Mouse (Mus musculus): ENCODE data around the gene Dnajb7. TPM values are rescaled to one million over a fixed set of nuclear protein-coding genes. Genes with fewer than 3 reads are reported as not detected.
"Not testable (repeated sequence)": the region's sequence is repeated elsewhere in the genome, so short reads cannot be mapped to it uniquely, and the experiment has no call there.

The Dnajb7 gene
- not detected for total RNA-seq (2021)
- long read RNA-seq, experiment 1, result 0 reads
- long read RNA-seq, experiment 2, result 0 reads

DNA sequence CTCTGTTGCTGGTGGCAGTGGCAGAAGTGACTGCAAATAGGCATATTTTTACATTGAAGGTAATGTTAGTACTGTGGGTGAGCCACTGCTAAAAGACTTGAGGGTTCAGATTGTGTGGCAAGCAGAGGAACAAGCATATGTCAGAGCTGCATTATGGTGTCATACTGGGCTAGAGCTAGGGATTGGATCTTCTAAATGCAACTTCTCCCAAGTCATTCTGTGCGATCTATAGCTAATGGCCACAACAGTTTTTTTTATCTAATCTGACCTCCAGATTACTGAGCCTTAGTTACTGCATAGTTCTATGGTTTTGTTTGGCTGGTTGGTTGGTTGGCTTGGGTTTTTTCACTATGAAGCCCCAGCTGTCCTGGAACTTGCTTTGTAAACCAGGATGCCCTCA lies at the start of gene Dnajb7:
Gene Dnajb7 (minus strand): TSS at position 101 of the 400 bp plus-strand sequence.
- intact Hi-C loops (cut with DNase I), result no loop called here
- DNase-seq, result no peak

GRCm38 (mm10) chr15:81448463-81448862 lies 40.4 kb upstream of the Dnajb7 start:
- intact Hi-C loops (cut with DNase I), result loop anchor here (5.0 kb wide), 2 partner anchors 159 to 224 kb away; no protein-coding TSS in a partner anchor

GRCm38 (mm10) chr15:81439236-81439635 lies 31.1 kb upstream of the Dnajb7 start:
- DNase-seq, result no peak
- intact Hi-C loops (cut with DNase I), result no loop called here

More at GRCm38 (mm10) chr15:81448463-81448862, 40.4 kb upstream of the Dnajb7 start:
- DNase-seq, result peak in 1 of 2 experiments; percentile 7

DNA sequence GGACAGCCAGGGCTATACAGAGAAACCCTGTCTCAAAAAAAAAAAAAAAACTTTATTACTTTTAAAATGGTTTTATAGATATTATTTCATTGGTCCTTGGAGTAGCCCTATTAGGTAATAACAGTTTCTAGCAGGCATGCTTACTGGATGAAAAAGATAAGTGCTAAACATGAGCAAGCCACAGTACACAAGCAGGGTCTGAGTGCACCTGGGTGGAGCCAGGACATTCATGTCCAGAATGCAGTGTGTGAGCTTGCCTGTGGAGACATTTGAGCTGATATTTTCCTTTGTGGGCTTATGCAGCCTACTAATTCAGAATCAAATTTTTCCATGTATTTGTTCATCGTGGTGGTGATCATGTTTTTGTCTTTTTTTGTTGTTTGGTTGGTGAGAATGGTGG lies 30.2 kb upstream of the Dnajb7 start:
- intact Hi-C loops (cut with DNase I), result no loop called here

GRCm38 (mm10) chr15:81431195-81431594 lies 23.1 kb upstream of the Dnajb7 start:
- intact Hi-C loops (cut with DNase I), result no loop called here

More for the DNA sequence above, 30.2 kb upstream of the Dnajb7 start:
- no peak for DNase-seq

GRCm38 (mm10) chr15:81427947-81428346 lies 19.8 kb upstream of the Dnajb7 start:
- intact Hi-C loops (cut with DNase I), result no loop called here
- no peak for DNase-seq

More at GRCm38 (mm10) chr15:81431195-81431594, 23.1 kb upstream of the Dnajb7 start:
- DNase-seq, result no peak

DNA sequence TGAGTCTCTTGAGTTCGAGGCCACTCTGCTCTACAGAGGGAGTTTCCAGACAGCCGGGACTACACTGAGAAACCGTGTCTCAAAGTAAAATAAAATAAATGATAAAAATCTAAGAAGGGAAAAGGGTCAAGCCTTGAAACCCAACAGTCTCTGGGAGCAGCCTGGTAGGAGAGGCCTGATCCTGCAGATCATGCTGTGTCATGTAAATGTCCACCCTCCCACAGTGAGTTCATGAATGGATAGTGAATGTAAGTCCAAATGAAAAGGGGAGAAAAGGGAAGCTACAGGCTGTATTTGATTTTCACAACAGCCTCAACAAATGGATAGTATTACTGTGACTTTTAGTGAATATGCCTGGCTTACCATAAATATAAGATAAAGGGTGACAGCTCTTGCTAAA lies 17.2 kb upstream of the Dnajb7 start:
- DNase-seq, result no peak
- intact Hi-C loops (cut with DNase I), result no loop called here

DNA sequence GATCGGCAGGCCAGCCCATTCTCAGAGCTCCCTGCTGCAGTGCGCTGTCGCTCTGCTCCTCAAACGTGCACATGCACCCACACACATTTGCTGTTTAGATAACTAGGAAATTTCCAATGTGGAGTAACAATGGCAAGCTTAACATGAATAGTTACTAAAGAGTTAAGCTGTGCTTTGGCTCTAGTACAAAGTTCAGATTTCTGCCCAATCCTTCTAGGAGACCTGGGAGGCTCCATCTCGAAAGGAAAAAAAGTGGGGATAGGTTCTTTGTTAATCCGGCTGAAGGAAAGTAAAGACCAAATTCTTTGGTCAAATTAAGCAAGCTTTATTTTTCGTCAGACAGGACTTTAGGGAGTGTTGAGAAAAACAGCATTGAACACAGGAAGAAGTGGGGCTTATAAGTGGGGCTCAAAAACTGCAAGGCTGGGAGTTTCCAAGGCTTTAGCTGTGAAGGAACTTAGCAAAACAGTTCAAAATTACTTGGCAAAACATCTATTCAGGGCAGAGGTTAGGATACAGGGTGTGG lies 14.1 kb upstream of the Dnajb7 start:
- intact Hi-C loops (cut with DNase I), result no loop called here

DNA sequence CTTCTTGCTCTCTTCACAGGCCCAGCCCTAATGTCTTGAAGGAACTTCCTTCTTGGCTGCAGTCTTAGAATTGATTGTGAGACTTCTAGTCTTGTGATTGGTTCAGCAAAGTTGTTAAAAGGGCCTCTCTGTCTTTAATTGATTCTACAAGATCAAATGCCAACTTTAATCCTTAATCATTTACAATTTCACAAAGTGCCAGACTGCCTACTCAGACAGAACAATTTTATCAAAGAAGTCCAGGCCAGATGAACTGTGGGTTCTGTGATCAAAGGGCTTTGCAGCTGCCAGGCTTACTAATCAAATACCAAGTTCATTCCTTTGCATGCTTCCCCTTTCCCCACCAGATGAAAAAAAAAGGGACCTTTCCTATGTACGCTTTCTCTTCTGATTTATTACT lies 13.4 kb upstream of the Dnajb7 start:
- no peak for DNase-seq
- intact Hi-C loops (cut with DNase I), result no loop called here

More for the DNA sequence above, 14.1 kb upstream of the Dnajb7 start:
- DNase-seq, result no peak

DNA sequence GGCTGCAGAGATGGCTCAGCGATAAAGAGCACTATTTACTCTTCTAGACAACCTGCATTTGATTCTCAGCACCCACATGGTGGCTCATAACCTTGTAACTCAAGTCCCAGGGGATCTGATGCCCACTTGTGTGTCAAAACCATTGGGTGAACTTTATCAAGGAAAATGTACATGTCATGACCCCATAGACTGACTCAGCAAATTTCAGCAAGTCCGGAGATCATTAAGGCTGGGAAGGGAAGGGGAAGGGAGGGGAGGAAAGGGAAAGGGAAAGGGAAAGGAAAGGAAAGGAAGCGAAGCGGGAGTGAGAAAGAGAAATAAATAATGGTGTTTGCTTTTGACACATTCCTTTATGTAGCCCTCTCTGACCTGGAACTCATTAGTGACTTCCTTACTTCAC lies 10.0 kb upstream of the Dnajb7 start:
- intact Hi-C loops (cut with DNase I), result no loop called here

DNA sequence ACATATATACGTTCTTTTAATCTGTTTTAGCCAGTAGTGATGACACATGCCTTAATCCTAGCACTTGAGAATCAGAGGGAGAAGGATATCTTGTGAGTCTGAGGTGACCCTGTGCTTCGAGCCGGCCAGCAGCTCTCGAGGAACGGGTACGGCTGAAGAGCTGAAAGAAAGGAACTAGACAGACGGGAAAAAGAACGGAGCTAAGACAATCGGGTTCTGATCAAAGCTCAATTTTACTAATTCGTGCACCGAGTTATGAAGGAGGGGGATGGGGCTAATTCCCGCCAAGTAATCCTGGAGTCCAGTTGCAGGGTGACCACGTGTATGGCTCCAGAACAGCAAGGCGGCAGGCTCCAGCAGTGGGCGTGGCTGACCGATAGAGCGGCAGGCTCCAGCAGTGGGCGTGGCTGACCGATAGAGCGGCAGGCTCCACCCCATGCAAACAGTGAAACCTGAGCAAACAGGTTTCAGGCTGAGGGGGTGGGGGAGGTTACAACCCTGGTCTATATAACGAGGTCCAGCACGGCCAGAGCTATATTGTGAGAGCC lies 8.7 kb upstream of the Dnajb7 start:
- peak; percentile 43 to 44 for DNase-seq

More for the DNA sequence above, 10.0 kb upstream of the Dnajb7 start:
- DNase-seq, result no peak

GRCm38 (mm10) chr15:81405008-81405407 lies 3.1 kb downstream of the Dnajb7 start:
- intact Hi-C loops (cut with DNase I), result no loop called here
- DNase-seq, result no peak

More for the DNA sequence above, 8.7 kb upstream of the Dnajb7 start:
- intact Hi-C loops (cut with DNase I), result not testable (repeated sequence)

DNA sequence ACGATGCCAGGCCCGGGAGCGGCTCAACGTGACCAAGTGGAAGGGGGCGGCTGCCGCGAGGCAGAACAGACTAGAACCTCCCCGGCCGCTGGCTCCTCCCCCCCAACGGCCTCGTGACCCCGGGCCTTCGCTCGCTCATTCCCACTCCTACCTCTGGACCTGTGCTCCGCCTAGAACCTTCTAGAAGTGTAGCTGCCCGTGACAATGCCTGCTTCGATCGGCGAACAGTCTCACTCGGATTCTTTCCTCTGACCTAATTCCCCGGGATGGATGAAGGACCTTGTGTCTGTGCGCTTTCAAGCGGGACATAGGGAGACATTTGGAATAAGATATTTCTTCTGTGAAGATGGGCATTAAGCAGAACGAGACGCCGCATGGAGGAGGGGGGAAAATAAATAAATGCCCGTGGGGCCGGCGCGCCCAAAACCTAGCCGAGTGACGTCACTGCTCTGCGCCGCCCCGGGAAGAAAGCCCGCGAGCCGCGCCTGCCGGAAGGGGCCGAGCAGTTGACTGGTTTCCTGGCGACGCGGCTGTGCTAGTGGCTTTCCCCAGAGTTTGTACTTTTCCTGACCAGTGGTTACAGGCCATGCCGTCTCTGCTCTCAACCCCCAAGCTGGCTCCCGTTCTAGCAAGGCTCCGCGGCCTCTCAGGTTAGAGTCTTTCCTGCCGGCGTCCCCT lies 8.3 kb downstream of the Dnajb7 start, which contains the start of the genes St13 and Xpnpep3:
Gene St13 (minus strand): TSS at position 440 of the 678 bp plus-strand sequence.
Gene Xpnpep3 (plus strand): TSS at position 501 of the 678 bp plus-strand sequence.
- intact Hi-C loops (cut with DNase I), result no loop called here
- peak; percentile 97 to 99 for DNase-seq

GRCm38 (mm10) chr15:81399297-81399637 lies 8.8 kb downstream of the Dnajb7 start:
- intact Hi-C loops (cut with DNase I), result no loop called here
- no peak for DNase-seq

DNA sequence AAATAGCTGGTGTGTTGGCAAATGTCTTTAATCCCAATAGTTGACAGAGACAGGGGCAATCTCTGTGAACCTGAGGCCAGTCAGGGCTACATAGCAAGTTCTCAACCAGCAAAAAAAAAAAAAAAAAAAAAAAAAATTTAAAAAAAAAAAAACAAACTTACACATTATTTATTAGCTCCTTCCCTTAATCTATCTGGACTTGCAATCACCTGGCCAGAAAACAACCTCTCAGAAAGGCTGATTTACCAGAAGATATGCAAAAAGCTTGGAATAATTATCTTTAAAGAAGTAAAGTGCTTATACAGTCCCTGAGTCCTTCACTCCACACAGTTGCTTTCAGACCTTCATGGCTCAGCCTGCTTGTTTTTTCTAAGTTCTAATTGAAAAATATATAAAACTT lies 9.9 kb downstream of the Dnajb7 start:
- intact Hi-C loops (cut with DNase I), result no loop called here
- no peak for DNase-seq

- intact Hi-C loops (cut with DNase I), result no loop called here
- DNase-seq, result no peak
Observed at GRCm38 (mm10) chr15:81394211-81394915, 13.7 kb downstream of the Dnajb7 start.

- intact Hi-C loops (cut with DNase I), result no loop called here
- DNase-seq, result no peak
Observed at GRCm38 (mm10) chr15:81392997-81393396, 15.1 kb downstream of the Dnajb7 start.

- no peak for DNase-seq
- intact Hi-C loops (cut with DNase I), result no loop called here
Observed at GRCm38 (mm10) chr15:81386327-81386726, 21.8 kb downstream of the Dnajb7 start.

DNA sequence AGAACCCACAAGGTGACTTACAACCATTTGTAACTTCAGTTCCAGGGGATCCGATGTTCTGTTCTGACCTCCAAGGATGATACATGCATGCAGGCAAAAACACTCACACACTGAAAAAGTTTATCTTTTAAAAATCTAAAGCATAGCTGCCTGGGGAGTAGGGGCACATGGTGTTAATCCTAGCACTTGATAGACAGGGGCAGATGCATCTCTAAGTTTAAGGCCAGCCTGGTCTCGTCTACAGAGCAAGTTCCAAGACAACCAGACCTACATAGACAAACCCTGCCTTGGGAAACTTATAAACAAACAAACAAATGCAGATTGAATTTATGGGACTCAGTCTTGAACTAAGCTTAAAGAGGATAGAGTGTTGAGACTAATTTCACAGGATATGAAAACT lies 29.3 kb downstream of the Dnajb7 start:
- DNase-seq, result no peak
- intact Hi-C loops (cut with DNase I), result loop anchor here (5.0 kb wide), 1 partner anchor 268 kb away; no protein-coding TSS in a partner anchor

DNA sequence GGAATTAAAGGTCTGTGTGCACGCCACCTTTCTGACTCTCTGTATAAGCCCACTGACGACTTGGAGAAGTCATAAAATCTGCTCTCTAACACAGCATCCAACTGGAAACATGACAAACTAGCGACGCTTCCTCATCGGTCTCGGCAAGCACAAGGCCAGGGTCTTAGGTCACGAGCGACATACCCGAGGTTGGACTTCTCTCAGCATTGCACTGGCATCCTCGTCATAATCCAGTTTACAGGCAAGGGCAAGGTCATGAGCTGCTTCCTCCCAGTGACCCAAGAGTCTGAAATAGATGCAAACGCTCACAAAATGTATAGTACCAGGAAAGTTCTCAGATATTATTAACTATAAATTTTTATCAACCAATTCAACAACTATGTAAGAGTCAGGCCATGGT lies 33.5 kb downstream of the Dnajb7 start:
- DNase-seq, result no peak
- intact Hi-C loops (cut with DNase I), result loop anchor here (5.0 kb wide), 1 partner anchor 273 kb away; no protein-coding TSS in a partner anchor

DNA sequence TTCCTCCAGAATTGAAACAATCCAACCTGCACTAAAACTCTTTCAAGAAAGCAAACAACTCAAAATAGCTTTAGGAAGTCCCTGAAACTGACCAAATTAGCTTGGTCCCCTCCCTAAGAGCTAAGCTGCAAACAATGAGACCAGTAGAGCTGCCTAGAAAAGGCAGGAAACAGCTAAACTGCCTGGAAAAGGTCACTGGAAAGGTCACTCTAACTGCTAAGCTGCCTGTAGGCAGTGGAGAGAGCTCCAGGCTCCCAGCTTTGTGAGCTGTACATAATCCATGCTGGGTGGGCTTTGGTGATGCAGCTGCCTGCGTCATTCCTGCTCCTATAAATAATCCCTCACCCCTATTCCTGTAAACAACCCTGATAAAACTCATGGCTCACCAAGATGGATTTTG lies 37.7 kb downstream of the Dnajb7 start:
- intact Hi-C loops (cut with DNase I), result no loop called here
- DNase-seq, result no peak

Data from gastrocnemius, postnatal 36 days (tissue).